Mouse (Mus musculus) heart, postnatal 0 days (tissue): ENCODE measurements around the gene Emx1.

Experiments
- CTCF ChIP-seq: IDR thresholded peaks from 2 replicates; pipeline ENCODE4 v1.5.1; 2016; ENCODE audit warnings: antibody characterized with exemption, control low read depth, low read depth
- EP300 ChIP-seq: IDR thresholded peaks from 2 replicates; pipeline ENCODE4 v1.6.1; 2016; ENCODE audit warnings: antibody characterized with exemption, low read depth

DNA sequence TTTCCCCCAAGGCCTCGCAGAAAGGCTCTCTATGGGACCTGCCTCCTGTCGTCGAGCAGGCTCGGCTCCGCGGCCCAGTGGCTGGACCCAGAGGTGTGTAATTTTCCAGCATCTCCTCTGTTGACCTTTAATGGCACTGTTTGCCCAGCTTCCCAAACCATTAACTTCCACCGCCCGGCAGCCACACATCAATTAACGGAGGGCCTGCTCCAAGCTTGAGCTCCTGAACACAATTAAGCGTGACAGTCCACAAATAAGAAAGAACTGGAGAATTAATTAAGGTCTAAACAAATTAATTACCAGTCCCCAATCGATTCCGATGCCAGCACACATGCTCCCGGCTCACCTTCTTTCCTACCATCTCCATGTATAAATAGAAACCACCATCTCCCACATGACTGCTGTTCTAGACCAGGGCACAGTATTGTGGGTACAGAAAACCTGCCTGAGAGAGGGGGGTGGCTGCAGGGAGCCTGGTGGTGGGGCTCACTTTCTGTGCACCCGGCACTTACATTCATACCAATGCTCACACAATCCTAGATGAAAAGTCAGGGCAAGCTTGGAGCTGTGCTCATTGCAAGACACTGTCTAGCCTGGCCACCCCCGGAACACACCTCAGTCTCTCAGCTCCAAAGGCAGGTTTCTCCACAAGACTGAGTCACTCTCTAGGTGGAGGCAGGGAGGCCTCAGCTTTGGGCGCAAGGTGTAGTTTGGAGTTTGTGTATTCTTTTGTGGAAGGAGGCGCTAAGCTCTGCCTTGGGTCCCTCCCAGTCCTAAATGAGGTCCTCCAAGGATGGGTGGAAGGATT, 65.2 kb downstream of the Emx1 start:
- TF ChIP-seq CTCF, result no peak
- TF ChIP-seq EP300, result no peak
